Mouse (Mus musculus) small intestine, adult 2 months (tissue): Measurements from ENCODE around the gene Cilp. TPM values are rescaled to one million over a fixed set of nuclear protein-coding genes. Genes with fewer than 3 reads are reported as not detected.

Experiments
- H3K27ac ChIP-seq: fragments of 200-500 bp; 2 replicates; pipeline ENCODE4 v1.5.1; 2012; ENCODE audit warnings: low read depth, low read length, control low read depth, inconsistent platforms; ENCODE audit not compliant: insufficient read depth
- H3K27me3 ChIP-seq: fragments of 200-500 bp; 2 replicates; pipeline ENCODE4 v1.6.1; 2012; ENCODE audit warnings: mild to moderate bottlenecking, moderate library complexity, low read length, inconsistent platforms; ENCODE audit not compliant: control insufficient read depth, insufficient read depth
- H3K36me3 ChIP-seq: fragments of 200-500 bp; 2 replicates; pipeline ENCODE4 v1.6.1; 2012; ENCODE audit warnings: mild to moderate bottlenecking, low read length, control low read depth, inconsistent platforms; ENCODE audit not compliant: control insufficient read depth, insufficient read depth
- H3K4me1 ChIP-seq: fragments of 200-500 bp; 2 replicates; pipeline ENCODE4 v1.6.1; 2012; ENCODE audit warnings: low read length, inconsistent platforms, mixed read lengths; ENCODE audit not compliant: control insufficient read depth, insufficient read depth, insufficient read length
- H3K4me3 ChIP-seq: fragments of 200-500 bp; 2 replicates; pipeline ENCODE4 v1.5.1; 2012; ENCODE audit warnings: low read depth, mild to moderate bottlenecking, control low read depth, inconsistent platforms, low read length, moderate library complexity
- CTCF ChIP-seq: fragments of 200-500 bp; IDR thresholded peaks from 2 replicates; pipeline ENCODE4 v1.5.1; 2012; ENCODE audit warnings: low read depth, mild to moderate bottlenecking, control low read depth, inconsistent platforms, low read length, moderate library complexity, mixed read lengths; ENCODE audit not compliant: insufficient replicate concordance, insufficient read length; ENCODE audit errors: extremely low read depth
- POLR2A ChIP-seq: fragments of 200-500 bp; IDR thresholded peaks from 2 replicates; pipeline ENCODE4 v1.6.1; 2012; ENCODE audit warnings: low read depth, mild to moderate bottlenecking, control low read depth, inconsistent platforms, low read length, moderate library complexity
- WGBS: fragments of 180-500 bp; shearing (Covaris S2); methylation state at CpG from one replicate; pipeline ENCODE4 v1.1.7; 2018; 5-methylcytosine and 5-hydroxymethylcytosine counted together
- polyA plus RNA-seq: library from polyadenylated mRNA; depleted of rRNA; stranded (reverse); fragments of >200 nt; gene quantifications from 2 replicates; pipeline ENCODE4 v1.2.3, GENCODE M21; 2012

The Cilp gene
- polyA plus RNA-seq, 1 experiment = 1.7 TPM

DNA sequence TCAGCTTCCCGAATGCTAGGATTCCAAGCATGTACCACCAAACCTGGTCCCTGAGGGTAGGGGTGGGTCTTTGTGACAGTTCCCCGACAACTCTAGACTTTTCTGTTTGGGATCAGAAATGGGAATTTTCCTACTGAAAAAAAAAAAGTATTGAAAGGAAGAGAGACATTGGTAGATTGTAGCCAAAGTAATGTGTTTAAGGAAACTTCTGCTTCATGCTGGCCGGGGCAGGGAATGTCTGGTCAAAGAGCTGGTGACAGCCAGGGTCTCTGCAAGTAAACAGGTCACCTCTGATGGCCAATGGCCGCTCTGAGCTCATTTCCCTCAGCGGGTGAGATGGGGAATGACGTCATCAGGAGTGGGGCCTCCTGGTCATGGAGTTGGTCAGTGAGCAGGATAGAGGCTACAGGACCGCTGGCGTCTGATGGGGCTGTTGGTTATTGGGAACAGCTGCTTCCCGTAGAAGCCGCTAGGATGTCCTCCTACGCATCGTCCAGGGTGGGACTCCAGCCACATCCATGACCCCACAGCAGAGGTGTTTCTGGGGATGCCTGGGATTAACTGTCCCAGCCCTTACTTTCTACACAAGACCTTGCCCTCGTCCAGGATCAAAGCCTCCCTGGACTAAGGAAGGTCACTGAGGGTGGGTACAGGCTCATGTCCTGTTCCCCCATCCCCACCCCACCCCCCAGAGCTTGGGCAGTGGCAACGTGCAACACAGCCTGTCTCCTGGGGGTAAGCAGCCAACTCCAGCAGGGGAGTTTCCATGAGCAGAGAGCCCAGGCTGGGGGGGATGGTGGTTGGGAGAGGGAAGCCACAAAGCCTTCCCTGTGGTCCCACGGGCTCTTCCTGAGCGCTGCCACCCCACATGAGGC is 17.2 kb upstream of the Cilp start:
- 72% methylated on average over 16 of the region's 16 CpGs for WGBS
- no peak overlapping the region for H3K27ac ChIP-seq
- no peaks in the 10 kb centered on the region for H3K36me3 ChIP-seq
- no peak for TF ChIP-seq CTCF
- no peak for TF ChIP-seq POLR2A
- H3K27me3 ChIP-seq = no peaks in the 10 kb centered on the region
- H3K4me1 ChIP-seq = no peaks in the 10 kb centered on the region
- no peak overlapping the region for H3K4me3 ChIP-seq

- Histone ChIP-seq H3K27me3 (no peaks in the 10 kb centered on the region), H3K4me1 (no peaks in the 10 kb centered on the region), H3K36me3 (no peaks in the 10 kb centered on the region), H3K27ac (no peak overlapping the region), H3K4me3 (no peak overlapping the region)
- no peak for TF ChIP-seq POLR2A
- no peak for TF ChIP-seq CTCF
- WGBS = 88% methylated on average over 5 of the region's 5 CpGs
These were observed 16.6 kb upstream of the Cilp start for GRCm38 (mm10) chr9:65248377-65248690.

GRCm38 (mm10) chr9:65252026-65252425 is 13.0 kb upstream of the Cilp start:
- 78% methylated on average over 3 of the region's 3 CpGs for WGBS
- H3K27me3 ChIP-seq = no peaks in the 10 kb centered on the region
- no peak overlapping the region for H3K27ac ChIP-seq
- no peaks in the 10 kb centered on the region for H3K36me3 ChIP-seq
- H3K4me3 ChIP-seq = no peak overlapping the region
- no peaks in the 10 kb centered on the region for H3K4me1 ChIP-seq
- no peak for TF ChIP-seq CTCF
- TF ChIP-seq POLR2A = no peak

DNA sequence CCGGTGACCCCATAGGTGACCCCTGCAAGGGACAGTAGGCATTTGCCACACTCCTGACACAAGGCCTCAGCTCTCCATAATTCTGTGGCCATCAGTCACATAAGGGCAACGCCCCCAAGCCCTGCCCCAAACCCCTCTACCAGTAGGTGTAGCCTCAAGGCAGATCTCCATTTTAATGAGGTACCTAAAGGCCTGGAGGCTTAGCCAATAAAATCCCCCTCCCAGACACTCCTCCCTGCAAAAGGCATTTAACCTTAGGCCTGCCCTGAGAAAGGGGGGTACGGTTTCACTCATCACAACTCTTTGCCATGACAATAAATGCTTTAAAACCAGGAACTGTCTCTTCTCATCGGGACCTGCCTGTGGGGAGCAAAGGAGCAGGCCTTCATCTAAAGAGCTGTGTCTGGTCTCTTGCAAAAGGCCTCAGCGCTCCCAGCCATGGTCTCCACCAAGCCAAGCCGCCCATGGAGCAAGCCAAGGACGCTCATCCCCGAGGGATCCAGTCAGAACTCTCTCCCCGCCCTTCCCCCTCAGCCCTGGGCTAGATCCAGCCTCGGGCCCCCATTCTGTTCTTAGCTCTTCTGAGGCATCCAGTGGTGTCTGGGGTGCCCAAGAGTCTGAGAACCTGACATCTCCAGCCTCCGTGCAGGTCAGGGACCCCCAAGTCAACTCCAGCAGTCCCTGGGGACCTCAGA is 8.9 kb upstream of the Cilp start:
- 85% methylated on average over 11 of the region's 11 CpGs for WGBS
- no peak for TF ChIP-seq POLR2A
- TF ChIP-seq CTCF = no peak
- H3K27ac ChIP-seq = no peak overlapping the region

GRCm38 (mm10) chr9:65257218-65257910 is 7.6 kb upstream of the Cilp start:
- H3K27ac ChIP-seq = no peak overlapping the region
- TF ChIP-seq CTCF = no peak
- TF ChIP-seq POLR2A = no peak
- no peaks in the 10 kb centered on the region for H3K36me3 ChIP-seq
- no peak overlapping the region for H3K4me3 ChIP-seq
- no peaks in the 10 kb centered on the region for H3K27me3 ChIP-seq
- H3K4me1 ChIP-seq = no peaks in the 10 kb centered on the region; the same call in 1 of the 2 replicates
- 64% methylated on average over 9 of the region's 9 CpGs for WGBS

More for the DNA sequence above, 8.9 kb upstream of the Cilp start:
- Histone ChIP-seq H3K4me1 (no peaks in the 10 kb centered on the region; the same call in 1 of the 2 replicates), H3K4me3 (no peak overlapping the region), H3K36me3 (no peaks in the 10 kb centered on the region), H3K27me3 (no peaks in the 10 kb centered on the region)

- Histone ChIP-seq H3K4me3 (no peak overlapping the region), H3K27me3 (no peaks in the 10 kb centered on the region), H3K36me3 (no peaks in the 10 kb centered on the region), H3K4me1 (no peaks in the 10 kb centered on the region; the same call in 1 of the 2 replicates), H3K27ac (no peak overlapping the region)
- WGBS = 85% methylated on average over 7 of the region's 7 CpGs
- TF ChIP-seq POLR2A = no peak
- TF ChIP-seq CTCF = no peak
These were observed 5.6 kb upstream of the Cilp start for GRCm38 (mm10) chr9:65259366-65259765.
